Mouse (Mus musculus) embryonic facial prominence, embryonic 14.5 days (tissue): ENCODE measurements around the gene Osbpl8. TPM values are rescaled to one million over a fixed set of nuclear protein-coding genes. Genes with fewer than 3 reads are reported as not detected.
A peak's percentile ranks its signal among the peaks of the same experiment; 100 is the strongest.

Experiments
- ATAC-seq: fragments of 200-750 bp; cut with Nextera tagmentation; 2 replicates; pipeline ENCODE4 v1.8.0; 2017; ENCODE audit warnings: low read depth, moderate number of reproducible peaks, moderate TSS enrichment
- DNase-seq: peaks from one replicate; pipeline ENCODE4 v3.0.0-alpha.2; 2015; ENCODE audit warnings: low spot score
- H3K27ac ChIP-seq: fragments of 300-500 bp; sonication (generic); replicated peaks from 2 replicates; pipeline ENCODE4 v1.5.1; 2014; ENCODE audit warnings: low read depth, mild to moderate bottlenecking, low read length, moderate library complexity
- H3K27me3 ChIP-seq: fragments of 300-500 bp; sonication (generic); replicated peaks from 2 replicates; pipeline ENCODE4 v1.6.1; 2014; ENCODE audit warnings: low read length; ENCODE audit not compliant: control insufficient read depth, insufficient read depth
- H3K36me3 ChIP-seq: fragments of 300-500 bp; sonication (generic); 2 replicates; pipeline ENCODE4 v1.6.1; 2014; ENCODE audit warnings: low read length, mixed read lengths; ENCODE audit not compliant: control insufficient read depth, insufficient read depth
- H3K4me1 ChIP-seq: fragments of 300-500 bp; sonication (generic); 2 replicates; pipeline ENCODE4 v1.6.1; 2014; ENCODE audit warnings: antibody characterized with exemption, low read length; ENCODE audit not compliant: control insufficient read depth, insufficient read depth
- H3K4me2 ChIP-seq: fragments of 300-500 bp; sonication (generic); 2 replicates; pipeline ENCODE4 v1.6.1; 2014; ENCODE audit warnings: low read depth, mild to moderate bottlenecking, low read length, moderate library complexity, mixed read lengths
- H3K4me3 ChIP-seq: fragments of 300-500 bp; sonication (generic); 2 replicates; pipeline ENCODE4 v1.5.1; 2014; ENCODE audit warnings: low read depth, mild to moderate bottlenecking, low read length
- H3K9ac ChIP-seq: fragments of 300-500 bp; sonication (generic); 2 replicates; pipeline ENCODE4 v1.6.1; 2014; ENCODE audit warnings: low read depth, mild to moderate bottlenecking, low read length, moderate library complexity, mixed read lengths
- H3K9me3 ChIP-seq: fragments of 300-500 bp; sonication (generic); 2 replicates; pipeline ENCODE4 v1.6.1; 2016; ENCODE audit warnings: low read length; ENCODE audit not compliant: control insufficient read depth
- WGBS: fragments of 180-500 bp; shearing (Covaris S2); extraction: QIAGEN DNeasy Blood & Tissue Kit; methylation state at CpG from one replicate; pipeline ENCODE4 v1.1.7; 2014; 5-methylcytosine and 5-hydroxymethylcytosine counted together
- polyA plus RNA-seq: library from polyadenylated mRNA; unstranded; fragments of >200 nt; fragmentation: Nextera tagmentation; extraction: Ambion mirVana; gene quantifications from 2 replicates; pipeline ENCODE4 v1.2.1, GENCODE M21; 2014

Gene Osbpl8
- polyA plus RNA-seq, 1 experiment from 2014 or later = 9.5 TPM

- peak overlapping the region; percentile 16 for H3K4me3 ChIP-seq
- no peaks in the 10 kb centered on the region for H3K9me3 ChIP-seq
- H3K4me2 ChIP-seq = peak overlapping the region; percentile 45
- H3K36me3 ChIP-seq = no peaks in the 10 kb centered on the region
- H3K9ac ChIP-seq = no peak overlapping the region
- H3K4me1 ChIP-seq = no peaks in the 10 kb centered on the region
- WGBS = 19% methylated on average over 29 of the region's 29 CpGs
- DNase-seq (peak; percentile 20), ATAC-seq (no peak)
- H3K27ac ChIP-seq = no peak overlapping the region
- no peaks in the 10 kb centered on the region for H3K27me3 ChIP-seq
These were observed 171.2 kb downstream of the Osbpl8 start for GRCm38 (mm10) chr10:111335517-111336352.

- 25% methylated on average over 10 of the region's 10 CpGs for WGBS
- H3K36me3 ChIP-seq = no peaks in the 10 kb centered on the region
- peak; percentile 7 for DNase-seq
- peak overlapping the region; percentile 16 for H3K4me3 ChIP-seq
- no peaks in the 10 kb centered on the region for H3K27me3 ChIP-seq
- H3K4me1 ChIP-seq = no peaks in the 10 kb centered on the region
- ATAC-seq = no peak
- H3K27ac ChIP-seq = no peak overlapping the region
- H3K9ac ChIP-seq = no peak overlapping the region
- no peaks in the 10 kb centered on the region for H3K9me3 ChIP-seq
- peak overlapping the region; percentile 45 for H3K4me2 ChIP-seq
These were observed 171.8 kb downstream of the Osbpl8 start for GRCm38 (mm10) chr10:111336353-111336713.

GRCm38 (mm10) chr10:111339296-111339695 is 174.7 kb downstream of the Osbpl8 start:
- no peak overlapping the region for H3K4me3 ChIP-seq
- no peaks in the 10 kb centered on the region for H3K27me3 ChIP-seq
- no peaks in the 10 kb centered on the region for H3K36me3 ChIP-seq
- no peaks in the 10 kb centered on the region for H3K4me1 ChIP-seq
- H3K27ac ChIP-seq = no peak overlapping the region
- DNase-seq (no peak), ATAC-seq (no peak)
- H3K4me2 ChIP-seq = no peak overlapping the region
- no peaks in the 10 kb centered on the region for H3K9me3 ChIP-seq
- WGBS = 62% methylated on average over 11 of the region's 11 CpGs
- H3K9ac ChIP-seq = no peak overlapping the region

GRCm38 (mm10) chr10:111341761-111342160 is 177.2 kb downstream of the Osbpl8 start:
- H3K9ac ChIP-seq = no peak overlapping the region
- no peak for DNase-seq
- H3K4me1 ChIP-seq = no peaks in the 10 kb centered on the region
- H3K4me2 ChIP-seq = no peak overlapping the region
- no peaks in the 10 kb centered on the region for H3K27me3 ChIP-seq
- WGBS = 85% methylated on average over 7 of the region's 7 CpGs
- H3K9me3 ChIP-seq = no peaks in the 10 kb centered on the region
- no peaks in the 10 kb centered on the region for H3K36me3 ChIP-seq
- H3K27ac ChIP-seq = no peak overlapping the region
- no peak for ATAC-seq
- H3K4me3 ChIP-seq = no peak overlapping the region

- no peak overlapping the region for H3K4me3 ChIP-seq
- WGBS = 77% methylated on average over 5 of the region's 5 CpGs
These were observed 179.0 kb downstream of the Osbpl8 start for GRCm38 (mm10) chr10:111343555-111343954.

More at GRCm38 (mm10) chr10:111343555-111343954, 179.0 kb downstream of the Osbpl8 start:
- DNase-seq = no peak
- Histone ChIP-seq H3K36me3 (no peaks in the 10 kb centered on the region), H3K27ac (no peak overlapping the region), H3K9ac (no peak overlapping the region), H3K27me3 (no peaks in the 10 kb centered on the region), H3K4me2 (no peak overlapping the region), H3K9me3 (no peaks in the 10 kb centered on the region), H3K4me1 (no peaks in the 10 kb centered on the region)
- ATAC-seq = no peak

Other genes starting within 250 kb of the Osbpl8 start
- gene Csrp2, start 245.0 kb upstream of the Osbpl8 start, polyA plus RNA-seq = 165 and 169 TPM in 2 replicates
- 21.8 and 28.7 TPM in 2 replicates for gene Zdhhc17, start 154.6 kb upstream of the Osbpl8 start, polyA plus RNA-seq
- 4.0 and 5.8 TPM in 2 replicates for gene Bbs10, start 133.9 kb downstream of the Osbpl8 start, polyA plus RNA-seq